Mouse (Mus musculus): ENCODE measurements around the gene Itch. TPM values are rescaled to one million over a fixed set of nuclear protein-coding genes. Genes with fewer than 3 reads are reported as not detected.
A peak's percentile ranks its signal among the peaks of the same experiment; 100 is the strongest.
"Not testable (repeated sequence)": the region's sequence is repeated elsewhere in the genome, so short reads cannot be mapped to it uniquely, and the experiment has no call there.

Itch gene
- polyA plus RNA-seq, 1 experiment from 2014 or later, result 38.7 TPM

- ATAC-seq (replicated peaks; ENCODE audit: low FRiP score), result no peak
- no peak overlapping the region for H3K4me3 ChIP-seq (ENCODE audit: low read depth, low read length)
- no peaks in the 10 kb centered on the region for H3K27me3 ChIP-seq (replicated peaks; ENCODE audit: control insufficient read depth, insufficient read depth, low read length)
- WGBS, result 80% methylated on average over 7 of the region's 7 CpGs
- no peak overlapping the region for H3K27ac ChIP-seq (ENCODE audit: low read depth, low read length)
- no peaks in the 10 kb centered on the region; the same call in 1 of the 2 replicates for H3K4me1 ChIP-seq (replicated peaks; ENCODE audit: control insufficient read depth, insufficient read depth, low read length)
- H3K36me3 ChIP-seq (ENCODE audit: control insufficient read depth, insufficient read depth, low read length), result no peaks in the 10 kb centered on the region
- DNase-seq (ENCODE audit: low spot score), result no peak
- H3K9me3 ChIP-seq (ENCODE audit: control insufficient read depth, low read length), result no peaks in the 10 kb centered on the region
- no peak overlapping the region for H3K9ac ChIP-seq (ENCODE audit: low read depth, low read length)
- no peak overlapping the region for H3K4me2 ChIP-seq
Observed at GRCm38 (mm10) chr2:155099421-155099820, 33.9 kb upstream of the Itch start.

DNA sequence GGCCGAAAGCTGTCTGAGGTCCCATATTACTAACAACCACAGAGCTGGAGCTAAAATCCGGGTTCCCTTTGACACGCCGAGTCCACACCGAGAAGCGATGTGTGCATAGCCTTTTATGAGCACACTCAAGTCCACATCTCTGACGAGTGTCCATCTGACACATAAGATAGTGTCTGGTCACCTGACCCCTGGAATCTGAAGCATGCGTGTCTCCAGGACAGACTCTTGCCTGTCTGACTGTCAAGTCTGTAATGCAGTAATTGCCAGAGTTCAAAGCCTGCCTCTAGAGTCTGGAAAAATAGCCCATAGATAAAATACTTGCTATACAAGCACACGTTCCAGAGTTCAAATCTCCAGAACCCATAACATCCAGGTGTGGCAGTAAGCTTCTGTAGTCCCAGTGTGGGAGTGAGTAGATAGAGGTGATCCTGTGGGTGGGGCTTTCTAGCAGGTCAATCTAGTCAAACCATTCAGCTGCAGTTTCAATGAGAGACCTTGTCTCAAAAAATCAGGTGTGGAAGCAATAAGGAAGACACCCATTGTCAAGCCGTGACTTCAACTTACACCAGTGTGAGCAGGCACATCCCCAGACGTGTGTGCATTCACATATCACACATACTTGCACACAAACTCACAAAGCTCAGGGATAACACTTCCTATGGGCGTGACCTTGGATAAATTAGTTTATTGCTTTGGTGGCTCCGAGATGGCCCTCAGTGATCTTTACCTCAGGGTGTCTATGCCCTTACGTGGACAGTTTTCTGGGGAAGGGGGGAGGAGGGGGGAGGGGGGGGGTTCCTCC, 33.1 kb upstream of the Itch start:
- no peak overlapping the region for H3K27ac ChIP-seq (ENCODE audit: low read depth, low read length)
- H3K4me1 ChIP-seq (replicated peaks; ENCODE audit: control insufficient read depth, insufficient read depth, low read length), result no peaks in the 10 kb centered on the region; the same call in 1 of the 2 replicates
- H3K27me3 ChIP-seq (replicated peaks; ENCODE audit: control insufficient read depth, insufficient read depth, low read length), result no peaks in the 10 kb centered on the region
- H3K9me3 ChIP-seq (ENCODE audit: control insufficient read depth, low read length), result no peaks in the 10 kb centered on the region
- 76% methylated on average over 14 of the region's 14 CpGs for WGBS
- H3K36me3 ChIP-seq (ENCODE audit: control insufficient read depth, insufficient read depth, low read length), result no peaks in the 10 kb centered on the region
- H3K4me2 ChIP-seq, result no peak overlapping the region
- ATAC-seq (replicated peaks; ENCODE audit: low FRiP score) (no peak), DNase-seq (ENCODE audit: low spot score) (no peak)
- H3K9ac ChIP-seq (ENCODE audit: low read depth, low read length), result no peak overlapping the region
- H3K4me3 ChIP-seq (ENCODE audit: low read depth, low read length), result no peak overlapping the region

DNA sequence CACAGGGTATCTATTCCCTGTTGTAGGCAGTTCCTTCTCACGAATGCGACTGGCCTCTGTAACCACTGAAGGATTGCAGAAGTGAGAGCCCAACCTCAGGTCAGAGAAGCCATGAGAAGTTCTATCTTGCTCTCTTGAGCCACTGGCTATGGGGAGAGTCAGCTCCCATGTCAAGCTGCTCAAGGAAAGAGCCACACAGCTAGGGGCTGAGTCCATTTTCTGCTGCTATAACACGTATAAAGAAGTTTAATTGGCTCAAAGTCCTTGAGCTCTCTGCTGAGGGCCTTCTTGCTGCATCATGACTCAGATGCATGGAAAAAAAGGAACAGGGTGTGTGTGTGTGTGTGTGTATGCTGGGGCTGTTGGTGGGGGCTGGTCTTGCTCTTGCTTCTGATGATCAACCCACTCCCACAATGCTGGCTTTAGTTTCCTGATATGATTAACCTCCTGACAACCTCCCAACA, 32.5 kb upstream of the Itch start:
- no peak overlapping the region for H3K4me3 ChIP-seq (ENCODE audit: low read depth, low read length)
- H3K27ac ChIP-seq (ENCODE audit: low read depth, low read length), result no peak overlapping the region
- H3K36me3 ChIP-seq (ENCODE audit: control insufficient read depth, insufficient read depth, low read length), result no peaks in the 10 kb centered on the region
- no peaks in the 10 kb centered on the region; the same call in 1 of the 2 replicates for H3K4me1 ChIP-seq (replicated peaks; ENCODE audit: control insufficient read depth, insufficient read depth, low read length)
- no peaks in the 10 kb centered on the region for H3K9me3 ChIP-seq (ENCODE audit: control insufficient read depth, low read length)
- WGBS, result 52% methylated on average over 3 of the region's 3 CpGs
- DNase-seq (ENCODE audit: low spot score) (no peak), ATAC-seq (replicated peaks; ENCODE audit: low FRiP score) (no peak)
- H3K4me2 ChIP-seq, result no peak overlapping the region
- H3K9ac ChIP-seq (ENCODE audit: low read depth, low read length), result no peak overlapping the region
- H3K27me3 ChIP-seq (replicated peaks; ENCODE audit: control insufficient read depth, insufficient read depth, low read length), result no peaks in the 10 kb centered on the region

DNA sequence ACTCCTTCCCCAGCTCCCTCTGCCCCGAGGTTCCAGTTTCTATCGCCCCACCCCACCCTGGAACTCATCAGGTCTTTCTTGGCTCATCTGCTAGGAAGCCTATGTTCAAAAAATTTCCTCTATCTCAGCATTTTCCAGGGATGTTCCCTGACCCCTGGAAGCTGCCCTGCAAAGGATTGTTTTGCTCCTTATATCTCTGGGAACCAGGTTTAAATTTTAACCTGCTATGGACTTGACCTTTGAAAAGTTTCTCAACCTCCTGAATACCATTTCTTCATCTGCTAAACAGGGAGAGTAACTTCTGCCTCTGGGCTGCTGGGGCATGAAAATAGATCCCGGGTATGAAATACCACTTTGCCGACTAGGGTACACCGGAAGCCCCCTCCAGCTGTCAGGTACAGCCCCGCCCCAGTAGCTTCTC, 31.5 kb upstream of the Itch start:
- DNase-seq (ENCODE audit: low spot score) (no peak), ATAC-seq (replicated peaks; ENCODE audit: low FRiP score) (no peak)
- Histone ChIP-seq H3K27me3 (replicated peaks; ENCODE audit: control insufficient read depth, insufficient read depth, low read length) (no peaks in the 10 kb centered on the region), H3K9me3 (ENCODE audit: control insufficient read depth, low read length) (no peaks in the 10 kb centered on the region), H3K9ac (ENCODE audit: low read depth, low read length) (no peak overlapping the region), H3K36me3 (ENCODE audit: control insufficient read depth, insufficient read depth, low read length) (no peaks in the 10 kb centered on the region), H3K4me2 (no peak overlapping the region), H3K4me3 (ENCODE audit: low read depth, low read length) (no peak overlapping the region), H3K4me1 (replicated peaks; ENCODE audit: control insufficient read depth, insufficient read depth, low read length) (no peaks in the 10 kb centered on the region; the same call in 1 of the 2 replicates), H3K27ac (ENCODE audit: low read depth, low read length) (no peak overlapping the region)
- WGBS, result 55% methylated on average over 6 of the region's 6 CpGs

DNA sequence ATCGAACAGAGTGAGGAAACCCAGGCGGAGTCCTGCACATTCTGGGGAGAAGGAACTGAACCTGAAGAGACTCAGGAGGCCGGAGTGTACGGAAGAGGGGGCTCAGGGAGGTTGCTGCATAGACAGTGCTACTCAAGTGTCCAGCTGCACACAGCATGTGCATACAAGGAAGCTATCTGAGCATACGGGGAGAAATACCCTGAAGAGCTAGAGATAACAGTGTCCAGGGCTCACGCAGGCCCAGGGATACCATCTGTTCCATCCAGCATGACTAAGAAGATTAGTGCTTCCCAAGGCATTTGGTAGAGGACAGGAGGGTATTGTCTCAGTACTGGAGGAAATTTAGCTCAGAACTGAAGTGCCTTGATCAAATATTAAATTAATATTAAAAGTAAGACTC, 29.7 kb upstream of the Itch start:
- ATAC-seq (replicated peaks; ENCODE audit: low FRiP score) (0 out of 2 replicates have a peak, but pooled peaks have one; percentile 23), DNase-seq (ENCODE audit: low spot score) (no peak)
- 73% methylated on average over 6 of the region's 6 CpGs for WGBS
- Histone ChIP-seq H3K27me3 (replicated peaks; ENCODE audit: control insufficient read depth, insufficient read depth, low read length) (no peaks in the 10 kb centered on the region), H3K36me3 (ENCODE audit: control insufficient read depth, insufficient read depth, low read length) (no peaks in the 10 kb centered on the region), H3K4me1 (replicated peaks; ENCODE audit: control insufficient read depth, insufficient read depth, low read length) (no peaks in the 10 kb centered on the region; the same call in 1 of the 2 replicates), H3K4me3 (ENCODE audit: low read depth, low read length) (no peak overlapping the region), H3K9me3 (ENCODE audit: control insufficient read depth, low read length) (no peaks in the 10 kb centered on the region), H3K4me2 (no peak overlapping the region), H3K9ac (ENCODE audit: low read depth, low read length) (no peak overlapping the region), H3K27ac (ENCODE audit: low read depth, low read length) (no peak overlapping the region)

DNA sequence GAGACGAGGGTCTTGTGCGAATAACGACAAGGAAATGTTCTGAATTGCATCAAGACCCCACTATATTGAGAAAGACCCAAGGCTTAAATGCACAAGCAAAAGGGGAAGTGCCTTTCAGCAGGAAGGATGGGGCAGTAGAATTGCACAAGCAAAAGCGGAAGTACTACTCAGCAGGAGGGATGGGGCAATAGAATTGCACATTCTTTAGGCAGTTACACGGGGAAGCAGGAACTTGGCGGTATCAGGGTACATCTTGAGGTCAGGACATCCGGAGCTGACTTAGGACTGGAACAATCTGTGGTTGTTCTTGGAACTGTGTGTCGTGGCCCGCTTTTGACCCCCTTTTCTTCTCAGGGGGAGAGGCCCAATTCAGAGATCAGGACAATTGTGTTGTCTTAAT, 26.0 kb upstream of the Itch start:
- not testable (repeated sequence) for H3K4me2 ChIP-seq; H3K36me3 ChIP-seq (ENCODE audit: control insufficient read depth, insufficient read depth, low read length); DNase-seq (ENCODE audit: low spot score); H3K9ac ChIP-seq (ENCODE audit: low read depth, low read length); H3K9me3 ChIP-seq (ENCODE audit: control insufficient read depth, low read length); ATAC-seq (replicated peaks; ENCODE audit: low FRiP score); H3K27me3 ChIP-seq (replicated peaks; ENCODE audit: control insufficient read depth, insufficient read depth, low read length); H3K27ac ChIP-seq (ENCODE audit: low read depth, low read length); H3K4me1 ChIP-seq (replicated peaks; ENCODE audit: control insufficient read depth, insufficient read depth, low read length); H3K4me3 ChIP-seq (ENCODE audit: low read depth, low read length)
- WGBS, result 67% methylated on average over 9 of the region's 9 CpGs

GRCm38 (mm10) chr2:155115216-155115830, 18.0 kb upstream of the Itch start:
- Histone ChIP-seq H3K27ac (ENCODE audit: low read depth, low read length) (no peak overlapping the region), H3K9me3 (ENCODE audit: control insufficient read depth, low read length) (no peaks in the 10 kb centered on the region), H3K9ac (ENCODE audit: low read depth, low read length) (no peak overlapping the region), H3K4me2 (no peak overlapping the region), H3K27me3 (replicated peaks; ENCODE audit: control insufficient read depth, insufficient read depth, low read length) (no peaks in the 10 kb centered on the region), H3K36me3 (ENCODE audit: control insufficient read depth, insufficient read depth, low read length) (no peaks in the 10 kb centered on the region), H3K4me3 (ENCODE audit: low read depth, low read length) (no peak overlapping the region), H3K4me1 (replicated peaks; ENCODE audit: control insufficient read depth, insufficient read depth, low read length) (no peaks in the 10 kb centered on the region)
- ATAC-seq (replicated peaks; ENCODE audit: low FRiP score) (no peak), DNase-seq (ENCODE audit: low spot score) (no peak)
- WGBS, result 64% methylated on average over 7 of the region's 7 CpGs

DNA sequence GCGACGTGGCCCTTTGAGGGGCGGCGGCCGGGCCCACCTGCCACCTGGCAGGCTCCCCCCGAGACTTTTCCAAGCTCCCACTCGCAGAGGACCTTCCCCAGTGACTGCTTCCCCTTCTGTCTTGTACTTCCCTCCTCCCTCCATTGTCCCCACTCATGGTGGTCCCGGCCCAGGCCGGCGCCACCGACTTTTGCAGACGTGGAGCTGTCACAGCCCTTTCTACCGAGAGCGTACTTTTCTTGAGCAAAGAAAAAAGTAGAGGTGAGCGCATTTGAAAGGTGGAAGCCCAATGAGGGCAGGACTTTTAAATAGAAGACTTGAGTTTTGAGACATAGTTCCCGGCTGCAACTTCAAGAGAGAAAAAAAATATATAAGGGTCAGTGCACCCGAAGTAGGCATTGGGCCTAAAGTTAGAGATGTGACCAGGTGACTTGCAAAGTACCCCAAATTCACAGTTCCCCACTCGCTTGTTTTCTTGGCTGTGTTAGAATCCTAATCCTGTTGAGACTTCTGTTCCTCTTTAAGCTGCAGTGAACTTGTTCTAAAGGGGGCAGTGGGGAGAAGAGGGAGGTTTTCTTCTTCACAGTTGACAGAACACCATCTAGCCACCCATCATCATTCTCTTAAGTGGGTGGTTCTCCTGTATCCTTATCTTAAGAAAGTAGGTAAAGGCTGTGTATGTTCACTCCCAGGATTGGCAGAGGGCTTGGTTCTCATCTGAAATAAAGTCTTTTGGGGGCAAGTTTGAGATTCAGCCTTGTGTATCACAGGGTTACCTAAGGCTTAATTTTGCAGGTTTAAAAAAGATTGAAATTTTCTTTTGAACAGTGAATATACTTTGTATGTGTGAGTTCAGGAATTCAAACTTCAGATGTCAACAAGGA, 910 bp downstream of the Itch start:
- Histone ChIP-seq H3K4me3 (ENCODE audit: low read depth, low read length) (peak overlapping the region; percentile 94), H3K9me3 (ENCODE audit: control insufficient read depth, low read length) (no peaks in the 10 kb centered on the region), H3K36me3 (ENCODE audit: control insufficient read depth, insufficient read depth, low read length) (peaks cover 8% of the 10 kb centered on the region; the same call in 1 of the 2 replicates), H3K4me2 (peak overlapping the region; percentile 61), H3K27ac (ENCODE audit: low read depth, low read length) (peak overlapping the region; percentile 78), H3K4me1 (replicated peaks; ENCODE audit: control insufficient read depth, insufficient read depth, low read length) (peaks cover 19% of the 10 kb centered on the region), H3K27me3 (replicated peaks; ENCODE audit: control insufficient read depth, insufficient read depth, low read length) (no peaks in the 10 kb centered on the region), H3K9ac (ENCODE audit: low read depth, low read length) (peak overlapping the region; percentile 98)
- ATAC-seq (replicated peaks; ENCODE audit: low FRiP score) (no peak), DNase-seq (ENCODE audit: low spot score) (no peak)
- WGBS, result under 1% methylated on average over 18 of the region's 18 CpGs

Measured in liver, embryonic 11.5 days (tissue).